Mouse (Mus musculus): ENCODE results near the gene Rnf212. TPM values are rescaled to one million over a fixed set of nuclear protein-coding genes. Genes with fewer than 3 reads are reported as not detected.

The Rnf212 gene
- total RNA-seq, 2 experiments from 2014 or later, result not detected

- DNase-seq (ENCODE audit: low spot score in 2 of 2), result peak in 1 of 2 experiments; percentile 56
- intact Hi-C loops (cut with DNase I), result no loop called here
Measured at GRCm38 (mm10) chr5:108714149-108714548, 60.6 kb downstream of the Rnf212 start.

GRCm38 (mm10) chr5:108713691-108714090, 61.1 kb downstream of the Rnf212 start:
- intact Hi-C loops (cut with DNase I), result no loop called here
- DNase-seq (ENCODE audit: low spot score in 2 of 2), result no peak

- DNase-seq (ENCODE audit: low spot score in 2 of 2), result no peak
- intact Hi-C loops (cut with DNase I), result no loop called here
Measured at GRCm38 (mm10) chr5:108713096-108713495, 61.7 kb downstream of the Rnf212 start.

- intact Hi-C loops (cut with DNase I), result no loop called here
- no peak for DNase-seq (ENCODE audit: low spot score in 2 of 2)
Measured at GRCm38 (mm10) chr5:108711968-108712367, 62.8 kb downstream of the Rnf212 start.

- DNase-seq (ENCODE audit: low spot score in 2 of 2), result no peak
- intact Hi-C loops (cut with DNase I), result no loop called here
Measured at GRCm38 (mm10) chr5:108708981-108709731, 65.6 kb downstream of the Rnf212 start.

- intact Hi-C loops (cut with DNase I), result no loop called here
- no peak for DNase-seq (ENCODE audit: low spot score in 2 of 2)
Measured at GRCm38 (mm10) chr5:108708419-108708818, 66.4 kb downstream of the Rnf212 start.

- DNase-seq (ENCODE audit: low spot score in 2 of 2), result no peak
- intact Hi-C loops (cut with DNase I), result no loop called here
Measured at GRCm38 (mm10) chr5:108707758-108708157, 67.0 kb downstream of the Rnf212 start.

- intact Hi-C loops (cut with DNase I), result no loop called here
- DNase-seq (ENCODE audit: low spot score in 2 of 2), result no peak
Measured at GRCm38 (mm10) chr5:108703754-108704626, 70.8 kb downstream of the Rnf212 start.

GRCm38 (mm10) chr5:108701341-108702021, 73.3 kb downstream of the Rnf212 start:
- intact Hi-C loops (cut with DNase I), result no loop called here
- no peak for DNase-seq (ENCODE audit: low spot score in 2 of 2)

GRCm38 (mm10) chr5:108700346-108700745, 74.4 kb downstream of the Rnf212 start:
- no peak for DNase-seq (ENCODE audit: low spot score in 2 of 2)
- intact Hi-C loops (cut with DNase I), result no loop called here

GRCm38 (mm10) chr5:108697341-108697753, 77.4 kb downstream of the Rnf212 start:
- peak; percentile 40 to 79 for DNase-seq (ENCODE audit: low spot score in 2 of 2)
- intact Hi-C loops (cut with DNase I), result loop anchor here (10.0 kb wide), 1 partner anchor 1397 kb away; the partner anchor contains the start of genes Gm35315 and Plcxd1

GRCm38 (mm10) chr5:108696542-108696941, 78.2 kb downstream of the Rnf212 start:
- intact Hi-C loops (cut with DNase I), result loop anchor here (10.0 kb wide), 1 partner anchor 1398 kb away; the partner anchor contains the start of genes Gm35315 and Plcxd1
- DNase-seq (ENCODE audit: low spot score in 2 of 2), result no peak

GRCm38 (mm10) chr5:108695861-108696260, 78.9 kb downstream of the Rnf212 start:
- intact Hi-C loops (cut with DNase I), result loop anchor here (10.0 kb wide), 1 partner anchor 1399 kb away; the partner anchor contains the start of genes Gm35315 and Plcxd1
- DNase-seq (ENCODE audit: low spot score in 2 of 2), result no peak

GRCm38 (mm10) chr5:108694352-108695261, 80.2 kb downstream of the Rnf212 start:
- no peak for DNase-seq (ENCODE audit: low spot score in 2 of 2)
- intact Hi-C loops (cut with DNase I), result loop anchor here (1.0 to 10.0 kb wide), 2 partner anchors 33 to 1400 kb away; partner anchors contain the start of genes Gm35315 and Plcxd1

GRCm38 (mm10) chr5:108693872-108694288, 80.9 kb downstream of the Rnf212 start:
- intact Hi-C loops (cut with DNase I), result loop anchor here (1.0 to 10.0 kb wide), 2 partner anchors 33 to 1401 kb away; partner anchors contain the start of genes Gm35315 and Plcxd1
- DNase-seq (ENCODE audit: low spot score in 2 of 2), result peak; percentile 67 to 70

- DNase-seq (ENCODE audit: low spot score in 2 of 2), result no peak
- intact Hi-C loops (cut with DNase I), result loop anchor here (10.0 kb wide), 1 partner anchor 1403 kb away; the partner anchor contains the start of genes Gm35315 and Plcxd1
Measured at GRCm38 (mm10) chr5:108692271-108692670, 82.5 kb downstream of the Rnf212 start, which contains the start of gene Fgfrl1. Gene Fgfrl1, plus strand, starts transcription at chr5:108692382.

- no peak for DNase-seq (ENCODE audit: low spot score in 2 of 2)
- intact Hi-C loops (cut with DNase I), result loop anchor here (10.0 kb wide), 1 partner anchor 1404 kb away; the partner anchor contains the start of genes Gm35315 and Plcxd1
Measured at GRCm38 (mm10) chr5:108691152-108691551, 83.6 kb downstream of the Rnf212 start.

- DNase-seq (ENCODE audit: low spot score in 2 of 2), result peak in 1 of 2 experiments; percentile 34
- intact Hi-C loops (cut with DNase I), result no loop called here
Measured at GRCm38 (mm10) chr5:108689091-108689490, 85.7 kb downstream of the Rnf212 start.
